Mouse (Mus musculus): ENCODE data around the gene Trex1. TPM values are rescaled to one million over a fixed set of nuclear protein-coding genes. Genes with fewer than 3 reads are reported as not detected.

Trex1 gene
- polyA plus RNA-seq, 1 experiment from 2014 or later, result 15.2 TPM

- no peaks in the 10 kb centered on the region for H3K9me3 ChIP-seq (replicated peaks; ENCODE audit: low read length)
- H3K27me3 ChIP-seq (ENCODE audit: insufficient read depth, low read length), result no peaks in the 10 kb centered on the region
- H3K36me3 ChIP-seq (ENCODE audit: insufficient read depth, low read length), result no peaks in the 10 kb centered on the region
- WGBS, result 66% methylated on average over 10 of the region's 10 CpGs
- no peak overlapping the region for H3K4me2 ChIP-seq (ENCODE audit: low read length)
- H3K9ac ChIP-seq (ENCODE audit: low read depth, low read length), result no peak overlapping the region
- H3K4me3 ChIP-seq (replicated peaks; ENCODE audit: low read depth, low read length), result no peak overlapping the region
- no peak overlapping the region for H3K27ac ChIP-seq
- DNase-seq (ENCODE audit: low spot score), result no peak
- no peak for TF ChIP-seq CTCF (IDR thresholded peaks at IDR 0.05; ENCODE audit: low read depth)
- H3K4me1 ChIP-seq (replicated peaks; ENCODE audit: insufficient read depth, low read length), result 0 out of 2 replicates have a peak, but pooled peaks cover 6% of the 10 kb centered on the region
- no peak for ATAC-seq (replicated peaks; ENCODE audit: low FRiP score, low read depth)
Observed at GRCm38 (mm10) chr9:109008994-109009635, 50.4 kb downstream of the Trex1 start.

DNA sequence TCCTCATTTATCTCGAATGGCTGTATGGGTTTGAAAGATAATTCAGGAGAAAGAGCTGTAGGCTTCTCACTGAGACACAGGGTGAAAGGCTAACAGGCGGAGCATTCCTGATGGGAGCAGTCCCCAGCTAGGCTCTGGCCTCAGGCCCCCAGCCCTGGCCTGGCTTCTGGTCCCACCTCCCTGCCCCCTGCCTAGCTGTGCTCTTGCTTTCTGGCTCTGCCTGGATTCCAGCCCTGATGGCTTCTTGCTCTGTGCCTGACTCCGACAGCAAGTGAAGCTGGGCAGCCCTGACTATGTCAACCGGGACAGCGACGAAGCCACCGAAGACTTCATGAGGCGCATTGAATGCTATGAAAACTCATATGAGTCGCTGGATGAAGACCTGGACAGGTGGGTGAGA, 51.5 kb downstream of the Trex1 start:
- Histone ChIP-seq H3K9ac (ENCODE audit: low read depth, low read length) (no peak overlapping the region), H3K9me3 (replicated peaks; ENCODE audit: low read length) (no peaks in the 10 kb centered on the region), H3K27ac (no peak overlapping the region), H3K36me3 (ENCODE audit: insufficient read depth, low read length) (no peaks in the 10 kb centered on the region), H3K4me2 (ENCODE audit: low read length) (no peak overlapping the region), H3K4me1 (replicated peaks; ENCODE audit: insufficient read depth, low read length) (0 out of 2 replicates have a peak, but pooled peaks cover 6% of the 10 kb centered on the region), H3K27me3 (ENCODE audit: insufficient read depth, low read length) (no peaks in the 10 kb centered on the region), H3K4me3 (replicated peaks; ENCODE audit: low read depth, low read length) (no peak overlapping the region)
- no peak for TF ChIP-seq CTCF (IDR thresholded peaks at IDR 0.05; ENCODE audit: low read depth)
- DNase-seq (ENCODE audit: low spot score) (no peak), ATAC-seq (replicated peaks; ENCODE audit: low FRiP score, low read depth) (no peak)
- 89% methylated on average over 9 of the region's 9 CpGs for WGBS

Other genes starting within 250 kb of the Trex1 start
- gene Celsr3, start 233.4 kb downstream of the Trex1 start, polyA plus RNA-seq (2015; fragmentation: Nextera tagmentation; extraction: Ambion mirVana), result 0.06 and 0.11 TPM in 2 replicates
- gene Slc26a6, start 206.5 kb downstream of the Trex1 start, polyA plus RNA-seq (2015; fragmentation: Nextera tagmentation; extraction: Ambion mirVana), result 10.7 and 12.8 TPM in 2 replicates
- not detected in 2 replicates for gene Tmem89, start 145.1 kb downstream of the Trex1 start, polyA plus RNA-seq (2015; fragmentation: Nextera tagmentation; extraction: Ambion mirVana)
- 662 and 717 TPM in 2 replicates for gene Uqcrc1, start 123.1 kb downstream of the Trex1 start, polyA plus RNA-seq (2015; fragmentation: Nextera tagmentation; extraction: Ambion mirVana)
- gene Col7a1, start 106.1 kb downstream of the Trex1 start, polyA plus RNA-seq (2015; fragmentation: Nextera tagmentation; extraction: Ambion mirVana), result 2.9 and 3.1 TPM in 2 replicates
- 0.11 TPM in 1 of 2 replicates, not detected in the other for gene Ucn2, start 73.7 kb downstream of the Trex1 start, polyA plus RNA-seq (2015; fragmentation: Nextera tagmentation; extraction: Ambion mirVana)
- 5.8 and 7.9 TPM in 2 replicates for gene Pfkfb4, start 68.0 kb downstream of the Trex1 start, polyA plus RNA-seq (2015; fragmentation: Nextera tagmentation; extraction: Ambion mirVana)
- 122 and 123 TPM in 2 replicates for gene Shisa5, start 21.2 kb downstream of the Trex1 start, polyA plus RNA-seq (2015; fragmentation: Nextera tagmentation; extraction: Ambion mirVana)
- 18.8 and 20.9 TPM in 2 replicates for gene Atrip, start 14.4 kb upstream of the Trex1 start, polyA plus RNA-seq (2015; fragmentation: Nextera tagmentation; extraction: Ambion mirVana)
- gene Ccdc51, start 22.8 kb upstream of the Trex1 start, polyA plus RNA-seq (2015; fragmentation: Nextera tagmentation; extraction: Ambion mirVana), result 12.9 and 13.8 TPM in 2 replicates
- 635 and 680 TPM in 2 replicates for gene Tma7, start 22.9 kb upstream of the Trex1 start, polyA plus RNA-seq (2015; fragmentation: Nextera tagmentation; extraction: Ambion mirVana)
- 8.4 and 9.6 TPM in 2 replicates for gene Plxnb1, start 35.7 kb upstream of the Trex1 start, polyA plus RNA-seq (2015; fragmentation: Nextera tagmentation; extraction: Ambion mirVana)
- gene Fbxw21, start 102.3 kb upstream of the Trex1 start, polyA plus RNA-seq (2015; fragmentation: Nextera tagmentation; extraction: Ambion mirVana), result not detected in 2 replicates
- gene Fbxw13, start 136.2 kb upstream of the Trex1 start, polyA plus RNA-seq (2015; fragmentation: Nextera tagmentation; extraction: Ambion mirVana), result not detected in 2 replicates
- not detected in 2 replicates for gene Fbxw20, start 175.0 kb upstream of the Trex1 start, polyA plus RNA-seq (2015; fragmentation: Nextera tagmentation; extraction: Ambion mirVana)
- gene Fbxw14, start 227.9 kb upstream of the Trex1 start, polyA plus RNA-seq (2015; fragmentation: Nextera tagmentation; extraction: Ambion mirVana), result not detected in 2 replicates

All from kidney, postnatal 0 days (tissue).